In the genomic region with DNA sequence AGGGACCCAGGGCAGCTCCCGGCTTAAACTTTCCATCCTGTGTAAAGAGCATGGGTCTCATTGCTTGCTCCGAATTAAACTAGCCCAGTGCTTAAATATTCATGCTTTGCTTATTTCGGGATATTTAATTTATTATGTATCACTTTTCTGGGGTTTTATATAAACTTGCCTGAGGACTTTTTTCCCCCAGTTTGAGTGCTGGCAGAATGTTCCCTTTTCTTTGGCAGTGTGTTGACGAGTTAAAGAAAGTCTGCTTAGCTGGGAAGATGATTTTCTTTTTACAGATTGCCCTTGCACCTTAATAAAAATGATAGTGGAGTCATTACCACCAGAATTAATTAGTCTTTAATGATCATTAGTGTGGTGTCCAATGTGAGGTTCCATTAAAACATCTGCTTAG, we compare ENCODE assay signal across 30 mouse cellular contexts.
DNase-seq lines count a peak whose midpoint lies in the region; ATAC-seq lines count a peak whose summit lies in the region.
"Had no signal": no experiment of that assay in that cellular context is flagged by ENCODE, and none has a peak within 500 bp of the region (broad histone marks: within the 10 kb centered on the region; RNA-seq: fewer than 3 reads in every experiment).

No protein-coding gene starts in this region.

- no peak for DNase-seq in frontal cortex, postnatal 14 days (ENCODE audit: low spot score in 2 of 2)
- DNase-seq in limb, embryonic 10.5 days (ENCODE audit: low spot score) = no peak
- peak; percentile 59 to 60 for DNase-seq in right cerebral cortex, postnatal 10 days (ENCODE audit: low spot score in 2 of 2)
- DNase-seq in right cerebral cortex, postnatal 4 days = no peak
- no peak for DNase-seq in neural tube, embryonic 10.5 days (ENCODE audit: extremely low spot score, low spot score)
- DNase-seq: adrenal gland, postnatal 10 days; cerebellum, adult 11-12 months; cerebellum, adult 9-11 months; heart, postnatal 10 days; kidney, adult 18-20 months; kidney, postnatal 25 days; liver, postnatal 0 days; right cerebral cortex, postnatal 14 days; spleen, adult 18-20 months; thymus, adult 18-20 months; thymus, postnatal 36 days had no signal

- ATAC-seq in frontal cortex, adult (ENCODE audit: low TSS enrichment) = peak; percentile 16; the same call in 1 of the 2 replicates
- ATAC-seq in limb, embryonic 15.5 days (ENCODE audit: insufficient number of reproducible peaks, low FRiP score, low TSS enrichment, low read depth) = no peak
- ATAC-seq: hindbrain, embryonic 16.5 days; liver, embryonic 12.5 days; liver, postnatal 0 days; Patski had no signal

- no peaks in the 10 kb centered on the region for H3K9me3 ChIP-seq in limb, embryonic 15.5 days
- H3K9me3 ChIP-seq in limb, embryonic 10.5 days (replicated peaks) = no peaks in the 10 kb centered on the region
- H3K9me3 ChIP-seq: hindbrain, embryonic 10.5 days; kidney, embryonic 15.5 days; limb, embryonic 13.5 days; liver, embryonic 12.5 days; midbrain, embryonic 12.5 days; neural tube, embryonic 13.5 days had no signal

- no peaks in the 10 kb centered on the region for H3K36me3 ChIP-seq in limb, embryonic 15.5 days
- no peaks in the 10 kb centered on the region for H3K36me3 ChIP-seq in limb, embryonic 10.5 days
- H3K36me3 ChIP-seq: heart, embryonic 13.5 days; hindbrain, embryonic 10.5 days; kidney, embryonic 15.5 days; limb, embryonic 13.5 days; liver, embryonic 12.5 days; midbrain, embryonic 12.5 days; neural tube, embryonic 13.5 days had no signal

- H3K4me1 ChIP-seq in limb, embryonic 15.5 days = no peaks in the 10 kb centered on the region
- H3K4me1 ChIP-seq in limb, embryonic 10.5 days = peaks cover 7% of the 10 kb centered on the region; the same call in 1 of the 2 replicates
- H3K4me1 ChIP-seq: liver, embryonic 12.5 days; megakaryocyte, embryonic 14.5 days had no signal

- H3K4me3 ChIP-seq in limb, embryonic 15.5 days = no peak overlapping the region
- H3K4me3 ChIP-seq in limb, embryonic 10.5 days = no peak overlapping the region
- H3K4me3 ChIP-seq: erythroblast, embryonic 14.5 days; heart, embryonic 13.5 days; hindbrain, embryonic 10.5 days; kidney, embryonic 15.5 days; limb, embryonic 13.5 days; liver, embryonic 12.5 days; megakaryocyte, embryonic 14.5 days; midbrain, embryonic 12.5 days; myocyte; neural tube, embryonic 13.5 days had no signal

- H3K9ac ChIP-seq in limb, embryonic 15.5 days = no peak overlapping the region
- H3K9ac ChIP-seq: heart, embryonic 13.5 days; kidney, embryonic 15.5 days; limb, embryonic 13.5 days; liver, embryonic 12.5 days; liver, postnatal 0 days; midbrain, embryonic 12.5 days; neural tube, embryonic 13.5 days had no signal

- no peaks in the 10 kb centered on the region for H3K27me3 ChIP-seq in limb, embryonic 15.5 days
- H3K27me3 ChIP-seq in limb, embryonic 10.5 days (ENCODE audit: low read depth, poor library complexity, severe bottlenecking) = no peaks in the 10 kb centered on the region
- H3K27me3 ChIP-seq: heart, embryonic 13.5 days; kidney, embryonic 15.5 days; limb, embryonic 13.5 days; liver, embryonic 12.5 days; midbrain, embryonic 12.5 days; neural tube, embryonic 13.5 days; Patski had no signal

- H3K27ac ChIP-seq in limb, embryonic 15.5 days = 0 out of 2 replicates have a peak overlapping the region, but pooled peaks have one; percentile 2
- no peak overlapping the region for H3K27ac ChIP-seq in limb, embryonic 10.5 days
- H3K27ac ChIP-seq: heart, embryonic 13.5 days; kidney, embryonic 15.5 days; limb, embryonic 13.5 days; liver, embryonic 12.5 days; midbrain, embryonic 12.5 days; neural tube, embryonic 13.5 days had no signal

- WGBS in limb, embryonic 15.5 days = 71% methylated on average over 4 of the region's 4 CpGs
- WGBS in limb, embryonic 10.5 days = 89% methylated on average over 4 of the region's 4 CpGs

- no peak overlapping the region for H3K4me2 ChIP-seq in limb, embryonic 15.5 days
- H3K4me2 ChIP-seq: heart, embryonic 13.5 days; kidney, embryonic 15.5 days; limb, embryonic 13.5 days; liver, embryonic 12.5 days; midbrain, embryonic 12.5 days; neural tube, embryonic 13.5 days had no signal

Comparison
In these comparisons a context has a peak if more than half of its experiments do, and no peak if none do; other contexts are left out.
1. DNase-seq: peak in right cerebral cortex, postnatal 10 days (2 of 2); none in frontal cortex, postnatal 14 days (0 of 2), limb, embryonic 10.5 days (single experiment), right cerebral cortex, postnatal 4 days (single experiment) and neural tube, embryonic 10.5 days (single experiment).